Mouse (Mus musculus): ENCODE measurements around the gene Mettl16. TPM values are rescaled to one million over a fixed set of nuclear protein-coding genes. Genes with fewer than 3 reads are reported as not detected.

The Mettl16 gene
- polyA plus RNA-seq, 1 experiment from 2014 or later: 53.2 TPM

- 29% methylated on average over 6 of the region's 6 CpGs for WGBS
- ATAC-seq: no peak
- no peak overlapping the region for H3K4me3 ChIP-seq (ENCODE audit: low read depth, low read length)
Observed at GRCm38 (mm10) chr11:74768045-74768444, 2.6 kb upstream of the Mettl16 start.

GRCm38 (mm10) chr11:74770037-74770436, 593 bp upstream of the Mettl16 start:
- WGBS: 81% methylated on average over 9 of the region's 9 CpGs
- Histone ChIP-seq H3K4me2 (ENCODE audit: low read length) (peak overlapping the region; percentile 67), H3K9me3 (replicated peaks; ENCODE audit: control insufficient read depth, low read length, poor library complexity, severe bottlenecking) (no peaks in the 10 kb centered on the region), H3K36me3 (ENCODE audit: control insufficient read depth, insufficient read depth, low read length) (peaks cover 7% of the 10 kb centered on the region), H3K4me3 (ENCODE audit: low read depth, low read length) (peak overlapping the region; percentile 80), H3K9ac (ENCODE audit: low read depth, low read length) (peak overlapping the region; percentile 76), H3K27ac (ENCODE audit: low read length) (peak overlapping the region; percentile 91), H3K27me3 (ENCODE audit: control insufficient read depth, insufficient read depth, low read depth, low read length) (no peaks in the 10 kb centered on the region), H3K4me1 (ENCODE audit: control insufficient read depth, insufficient read depth, low read length) (peaks cover 18% of the 10 kb centered on the region)
- peak; percentile 1; the same call in 1 of the 2 replicates for ATAC-seq

More at GRCm38 (mm10) chr11:74768045-74768444, 2.6 kb upstream of the Mettl16 start:
- Histone ChIP-seq H3K4me1 (ENCODE audit: control insufficient read depth, insufficient read depth, low read length) (peaks cover 18% of the 10 kb centered on the region), H3K27ac (ENCODE audit: low read length) (no peak overlapping the region), H3K9ac (ENCODE audit: low read depth, low read length) (no peak overlapping the region), H3K9me3 (replicated peaks; ENCODE audit: control insufficient read depth, low read length, poor library complexity, severe bottlenecking) (no peaks in the 10 kb centered on the region), H3K36me3 (ENCODE audit: control insufficient read depth, insufficient read depth, low read length) (no peaks in the 10 kb centered on the region), H3K4me2 (ENCODE audit: low read length) (no peak overlapping the region), H3K27me3 (ENCODE audit: control insufficient read depth, insufficient read depth, low read depth, low read length) (no peaks in the 10 kb centered on the region)

- peak; percentile 43 for ATAC-seq
- peak overlapping the region; percentile 91 for H3K27ac ChIP-seq (ENCODE audit: low read length)
- H3K4me3 ChIP-seq (ENCODE audit: low read depth, low read length): peak overlapping the region; percentile 80
- 17% methylated on average over 8 of the region's 8 CpGs for WGBS
- no peaks in the 10 kb centered on the region for H3K9me3 ChIP-seq (replicated peaks; ENCODE audit: control insufficient read depth, low read length, poor library complexity, severe bottlenecking)
- H3K27me3 ChIP-seq (ENCODE audit: control insufficient read depth, insufficient read depth, low read depth, low read length): no peaks in the 10 kb centered on the region
- H3K4me2 ChIP-seq (ENCODE audit: low read length): peak overlapping the region; percentile 77
- H3K36me3 ChIP-seq (ENCODE audit: control insufficient read depth, insufficient read depth, low read length): peaks cover 16% of the 10 kb centered on the region
- H3K9ac ChIP-seq (ENCODE audit: low read depth, low read length): peak overlapping the region; percentile 81
- peaks cover 18% of the 10 kb centered on the region for H3K4me1 ChIP-seq (ENCODE audit: control insufficient read depth, insufficient read depth, low read length)
Observed at GRCm38 (mm10) chr11:74771234-74771633, 604 bp downstream of the Mettl16 start.

- no peaks in the 10 kb centered on the region for H3K27me3 ChIP-seq (ENCODE audit: control insufficient read depth, insufficient read depth, low read depth, low read length)
- no peak overlapping the region for H3K9ac ChIP-seq (ENCODE audit: low read depth, low read length)
- peak overlapping the region; percentile 80 for H3K4me3 ChIP-seq (ENCODE audit: low read depth, low read length)
- peak overlapping the region; percentile 77 for H3K4me2 ChIP-seq (ENCODE audit: low read length)
- no peak for ATAC-seq
- H3K36me3 ChIP-seq (ENCODE audit: control insufficient read depth, insufficient read depth, low read length): peaks cover 17% of the 10 kb centered on the region
- H3K4me1 ChIP-seq (ENCODE audit: control insufficient read depth, insufficient read depth, low read length): peaks cover 18% of the 10 kb centered on the region
- H3K9me3 ChIP-seq (replicated peaks; ENCODE audit: control insufficient read depth, low read length, poor library complexity, severe bottlenecking): no peaks in the 10 kb centered on the region
- WGBS: 70% methylated on average over 4 of the region's 4 CpGs
- no peak overlapping the region for H3K27ac ChIP-seq (ENCODE audit: low read length)
Observed at GRCm38 (mm10) chr11:74771650-74772049, 1.0 kb downstream of the Mettl16 start.

- no peaks in the 10 kb centered on the region for H3K9me3 ChIP-seq (replicated peaks; ENCODE audit: control insufficient read depth, low read length, poor library complexity, severe bottlenecking)
- WGBS: 94% methylated on average over 2 of the region's 2 CpGs
- no peaks in the 10 kb centered on the region for H3K27me3 ChIP-seq (ENCODE audit: control insufficient read depth, insufficient read depth, low read depth, low read length)
- H3K27ac ChIP-seq (ENCODE audit: low read length): no peak overlapping the region
- H3K9ac ChIP-seq (ENCODE audit: low read depth, low read length): no peak overlapping the region
- H3K4me2 ChIP-seq (ENCODE audit: low read length): no peak overlapping the region
- H3K36me3 ChIP-seq (ENCODE audit: control insufficient read depth, insufficient read depth, low read length): peaks cover 20% of the 10 kb centered on the region
- no peak overlapping the region for H3K4me3 ChIP-seq (ENCODE audit: low read depth, low read length)
- H3K4me1 ChIP-seq (ENCODE audit: control insufficient read depth, insufficient read depth, low read length): peaks cover 18% of the 10 kb centered on the region
- ATAC-seq: no peak
Observed at GRCm38 (mm10) chr11:74772386-74772785, 1.8 kb downstream of the Mettl16 start.

GRCm38 (mm10) chr11:74792874-74793273, 22.2 kb downstream of the Mettl16 start:
- H3K27me3 ChIP-seq (ENCODE audit: control insufficient read depth, insufficient read depth, low read depth, low read length): no peaks in the 10 kb centered on the region
- peaks cover 42% of the 10 kb centered on the region for H3K36me3 ChIP-seq (ENCODE audit: control insufficient read depth, insufficient read depth, low read length)
- H3K27ac ChIP-seq (ENCODE audit: low read length): no peak overlapping the region
- no peak overlapping the region for H3K4me2 ChIP-seq (ENCODE audit: low read length)
- no peak overlapping the region for H3K9ac ChIP-seq (ENCODE audit: low read depth, low read length)
- WGBS: 94% methylated on average over 4 of the region's 4 CpGs
- no peaks in the 10 kb centered on the region for H3K4me1 ChIP-seq (ENCODE audit: control insufficient read depth, insufficient read depth, low read length)
- no peak for ATAC-seq
- no peaks in the 10 kb centered on the region for H3K9me3 ChIP-seq (replicated peaks; ENCODE audit: control insufficient read depth, low read length, poor library complexity, severe bottlenecking)
- H3K4me3 ChIP-seq (ENCODE audit: low read depth, low read length): no peak overlapping the region

- no peak overlapping the region for H3K4me3 ChIP-seq (ENCODE audit: low read depth, low read length)
- H3K4me2 ChIP-seq (ENCODE audit: low read length): no peak overlapping the region
- ATAC-seq: no peak
- 75% methylated on average over 4 of the region's 4 CpGs for WGBS
- H3K27ac ChIP-seq (ENCODE audit: low read length): no peak overlapping the region
- H3K36me3 ChIP-seq (ENCODE audit: control insufficient read depth, insufficient read depth, low read length): peaks cover 17% of the 10 kb centered on the region
- H3K9ac ChIP-seq (ENCODE audit: low read depth, low read length): no peak overlapping the region
- H3K27me3 ChIP-seq (ENCODE audit: control insufficient read depth, insufficient read depth, low read depth, low read length): no peaks in the 10 kb centered on the region
- no peaks in the 10 kb centered on the region for H3K9me3 ChIP-seq (replicated peaks; ENCODE audit: control insufficient read depth, low read length, poor library complexity, severe bottlenecking)
- no peaks in the 10 kb centered on the region for H3K4me1 ChIP-seq (ENCODE audit: control insufficient read depth, insufficient read depth, low read length)
Observed at GRCm38 (mm10) chr11:74800658-74801057, 30.0 kb downstream of the Mettl16 start.

- H3K36me3 ChIP-seq (ENCODE audit: control insufficient read depth, insufficient read depth, low read length): peaks cover 19% of the 10 kb centered on the region
- H3K27me3 ChIP-seq (ENCODE audit: control insufficient read depth, insufficient read depth, low read depth, low read length): no peaks in the 10 kb centered on the region
- H3K4me2 ChIP-seq (ENCODE audit: low read length): no peak overlapping the region
- no peak overlapping the region for H3K9ac ChIP-seq (ENCODE audit: low read depth, low read length)
- no peak overlapping the region for H3K4me3 ChIP-seq (ENCODE audit: low read depth, low read length)
- no peaks in the 10 kb centered on the region for H3K9me3 ChIP-seq (replicated peaks; ENCODE audit: control insufficient read depth, low read length, poor library complexity, severe bottlenecking)
- 94% methylated on average over 3 of the region's 3 CpGs for WGBS
- no peak overlapping the region for H3K27ac ChIP-seq (ENCODE audit: low read length)
- H3K4me1 ChIP-seq (ENCODE audit: control insufficient read depth, insufficient read depth, low read length): no peaks in the 10 kb centered on the region
- no peak for ATAC-seq
Observed at GRCm38 (mm10) chr11:74804081-74804627, 33.5 kb downstream of the Mettl16 start.

GRCm38 (mm10) chr11:74807246-74807882, 36.7 kb downstream of the Mettl16 start:
- Histone ChIP-seq H3K9me3 (replicated peaks; ENCODE audit: control insufficient read depth, low read length, poor library complexity, severe bottlenecking) (no peaks in the 10 kb centered on the region), H3K27ac (ENCODE audit: low read length) (no peak overlapping the region), H3K27me3 (ENCODE audit: control insufficient read depth, insufficient read depth, low read depth, low read length) (no peaks in the 10 kb centered on the region), H3K4me2 (ENCODE audit: low read length) (no peak overlapping the region), H3K36me3 (ENCODE audit: control insufficient read depth, insufficient read depth, low read length) (peaks cover 19% of the 10 kb centered on the region), H3K4me1 (ENCODE audit: control insufficient read depth, insufficient read depth, low read length) (no peaks in the 10 kb centered on the region), H3K4me3 (ENCODE audit: low read depth, low read length) (no peak overlapping the region), H3K9ac (ENCODE audit: low read depth, low read length) (no peak overlapping the region)
- no peak for ATAC-seq
- 91% methylated on average over 6 of the region's 6 CpGs for WGBS

Data from midbrain, embryonic 16.5 days (tissue).